Mouse (Mus musculus): ENCODE measurements around the gene Mpz.

GRCm38 (mm10) chr1:171102547-171103177 is 47.8 kb upstream of the Mpz start:
- no peak for TF ChIP-seq CTCF (IDR thresholded peaks at IDR 0.05; ENCODE audit: low read depth)
- no peak for TF ChIP-seq EP300 (IDR thresholded peaks at IDR 0.05; ENCODE audit: low read depth)
